Mouse (Mus musculus) midbrain, postnatal 0 days (tissue): Measurements from ENCODE around the gene Selenos. TPM values are rescaled to one million over a fixed set of nuclear protein-coding genes. Genes with fewer than 3 reads are reported as not detected.

ENCODE experiments used
- ATAC-seq: fragments of 200-750 bp; cut with Nextera tagmentation; 2 replicates; pipeline ENCODE4 v1.8.0; 2017; ENCODE audit warnings: moderate number of reproducible peaks, mild to moderate bottlenecking, moderate TSS enrichment, moderate library complexity; ENCODE audit not compliant: low FRiP score
- DNase-seq: peaks from one replicate; pipeline ENCODE4 v3.0.0-alpha.2; 2015; ENCODE audit warnings: low spot score
- H3K27ac ChIP-seq: fragments of 300-500 bp; sonication (generic); 2 replicates; pipeline ENCODE4 v1.5.1; 2014; ENCODE audit warnings: low read depth, mild to moderate bottlenecking, low read length, mixed read lengths
- H3K27me3 ChIP-seq: fragments of 300-500 bp; sonication (generic); 2 replicates; pipeline ENCODE4 v1.6.1; 2014; ENCODE audit warnings: low read length, control low read depth, mixed read lengths; ENCODE audit not compliant: insufficient read depth
- H3K36me3 ChIP-seq: fragments of 300-500 bp; sonication (generic); 2 replicates; pipeline ENCODE4 v1.6.1; 2014; ENCODE audit warnings: low read length, control low read depth, mixed read lengths; ENCODE audit not compliant: insufficient read depth
- H3K4me1 ChIP-seq: fragments of 300-500 bp; sonication (generic); 2 replicates; pipeline ENCODE4 v1.6.1; 2014; ENCODE audit warnings: mild to moderate bottlenecking, control low read depth, antibody characterized with exemption, low read length, mixed read lengths; ENCODE audit not compliant: insufficient read depth
- H3K4me2 ChIP-seq: fragments of 300-500 bp; sonication (generic); 2 replicates; pipeline ENCODE4 v1.6.1; 2014; ENCODE audit warnings: low read depth, mild to moderate bottlenecking, low read length, mixed read lengths; ENCODE audit not compliant: poor library complexity, severe bottlenecking
- H3K4me3 ChIP-seq: fragments of 300-500 bp; sonication (generic); 2 replicates; pipeline ENCODE4 v1.5.1; 2014; ENCODE audit warnings: low read depth, mild to moderate bottlenecking, low read length, moderate library complexity
- H3K9ac ChIP-seq: fragments of 300-500 bp; sonication (generic); replicated peaks from 2 replicates; pipeline ENCODE4 v1.6.1; 2014; ENCODE audit warnings: mild to moderate bottlenecking, low read length, moderate library complexity, mixed read lengths; ENCODE audit not compliant: poor library complexity, severe bottlenecking
- H3K9me3 ChIP-seq: fragments of 300-500 bp; sonication (generic); 2 replicates; pipeline ENCODE4 v1.6.1; 2016; ENCODE audit warnings: low read length, control low read depth
- CTCF ChIP-seq: IDR thresholded peaks from 2 replicates; pipeline ENCODE4 v1.5.1; 2016; ENCODE audit warnings: antibody characterized with exemption, mild to moderate bottlenecking
- WGBS: fragments of 180-500 bp; shearing (Covaris S2); extraction: QIAGEN DNeasy Blood & Tissue Kit; methylation state at CpG from one replicate; pipeline ENCODE4 v1.1.7; 2014; 5-methylcytosine and 5-hydroxymethylcytosine counted together
- polyA plus RNA-seq: library from polyadenylated mRNA; unstranded; fragments of >200 nt; fragmentation: Nextera tagmentation; extraction: Ambion mirVana; gene quantifications from 2 replicates; pipeline ENCODE4 v1.2.1, GENCODE M21; 2015
- total RNA-seq: library from RNA; depleted of rRNA; stranded (reverse); fragments of >200 nt; gene quantifications from 2 replicates; pipeline ENCODE4 v1.2.3, GENCODE M21; 2014

The Selenos gene
- total and polyA plus RNA-seq, 2 experiments from 2014 or later: 24.1 to 125 TPM

DNA sequence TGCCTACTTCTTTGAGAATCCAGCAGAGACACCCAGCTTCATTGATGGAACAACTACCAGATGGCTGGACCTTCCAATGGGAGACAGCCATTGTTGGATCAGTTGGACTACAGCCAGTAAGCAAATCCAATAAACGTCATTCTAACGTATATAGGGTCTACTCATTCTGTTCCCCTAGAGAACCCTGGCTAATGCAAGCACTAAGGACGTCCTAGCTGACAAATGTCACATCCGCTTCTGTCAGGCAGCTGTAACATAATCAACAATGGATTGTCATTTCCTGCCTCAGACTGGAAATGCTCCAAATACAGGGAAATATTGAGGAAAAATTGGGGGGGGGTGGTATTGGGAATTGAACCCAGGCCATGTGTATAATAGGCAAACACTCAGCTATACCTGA lies 26.3 kb downstream of the Selenos start:
- WGBS: 58% methylated on average over 4 of the region's 4 CpGs
- Histone ChIP-seq H3K4me3 (no peak overlapping the region), H3K9me3 (no peaks in the 10 kb centered on the region), H3K9ac (no peak overlapping the region), H3K27me3 (no peaks in the 10 kb centered on the region), H3K27ac (no peak overlapping the region), H3K36me3 (no peaks in the 10 kb centered on the region), H3K4me2 (no peak overlapping the region), H3K4me1 (no peaks in the 10 kb centered on the region; the same call in 1 of the 2 replicates)
- DNase-seq (no peak), ATAC-seq (no peak)
- no peak for TF ChIP-seq CTCF

DNA sequence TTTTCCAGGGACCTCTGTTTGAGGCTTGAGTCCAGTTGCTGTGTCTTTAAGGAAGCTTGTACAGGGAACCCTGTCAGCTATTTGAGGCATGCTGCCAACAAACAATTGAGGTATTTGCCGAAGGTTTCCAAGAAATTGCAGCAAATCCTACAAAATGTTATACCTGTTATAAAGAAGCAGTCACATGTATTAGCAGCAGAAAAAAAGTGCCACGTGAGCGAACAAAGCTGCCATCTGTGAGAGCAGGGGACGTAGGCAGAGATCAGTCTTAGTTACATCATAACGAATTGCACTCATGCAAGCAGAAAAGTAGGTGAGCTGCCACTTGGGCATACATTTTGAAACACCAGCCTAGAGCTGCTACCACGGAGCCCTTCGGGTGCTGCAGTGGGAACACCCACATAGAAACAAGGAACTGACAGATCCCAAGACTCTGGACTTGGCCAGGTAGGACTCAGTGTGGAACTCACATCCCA lies 27.2 kb downstream of the Selenos start:
- H3K27ac ChIP-seq: no peak overlapping the region
- no peak overlapping the region for H3K4me2 ChIP-seq
- no peaks in the 10 kb centered on the region for H3K9me3 ChIP-seq
- ATAC-seq (no peak), DNase-seq (no peak)
- WGBS: 76% methylated on average over 7 of the region's 7 CpGs
- H3K4me1 ChIP-seq: no peaks in the 10 kb centered on the region; the same call in 1 of the 2 replicates
- no peaks in the 10 kb centered on the region for H3K36me3 ChIP-seq
- TF ChIP-seq CTCF: no peak
- no peak overlapping the region for H3K4me3 ChIP-seq
- no peaks in the 10 kb centered on the region for H3K27me3 ChIP-seq
- H3K9ac ChIP-seq: no peak overlapping the region

DNA sequence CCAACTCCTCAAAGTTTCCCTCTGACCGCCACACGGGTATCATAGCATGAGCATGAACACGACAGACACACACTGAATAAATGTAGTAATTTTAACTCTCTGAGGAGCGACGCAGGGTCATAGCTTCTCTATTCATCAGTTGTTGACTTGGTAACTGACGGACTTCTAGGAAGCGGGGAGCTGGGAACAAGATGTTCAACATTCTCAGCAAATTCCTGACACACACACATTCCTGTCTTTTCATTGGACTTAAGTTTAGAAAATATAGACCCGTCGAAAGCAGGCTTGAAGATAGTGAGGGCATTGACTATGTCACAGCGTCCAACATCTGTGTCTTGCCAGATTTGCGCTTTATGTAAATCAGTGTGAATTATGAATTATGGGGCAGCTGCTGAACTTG lies 27.8 kb downstream of the Selenos start:
- no peaks in the 10 kb centered on the region; the same call in 1 of the 2 replicates for H3K4me1 ChIP-seq
- no peak overlapping the region for H3K9ac ChIP-seq
- ATAC-seq (no peak), DNase-seq (no peak)
- H3K4me2 ChIP-seq: no peak overlapping the region
- H3K27me3 ChIP-seq: no peaks in the 10 kb centered on the region
- 84% methylated on average over 11 of the region's 11 CpGs for WGBS
- no peak overlapping the region for H3K4me3 ChIP-seq
- TF ChIP-seq CTCF: no peak
- no peaks in the 10 kb centered on the region for H3K36me3 ChIP-seq
- H3K27ac ChIP-seq: no peak overlapping the region
- H3K9me3 ChIP-seq: no peaks in the 10 kb centered on the region

DNA sequence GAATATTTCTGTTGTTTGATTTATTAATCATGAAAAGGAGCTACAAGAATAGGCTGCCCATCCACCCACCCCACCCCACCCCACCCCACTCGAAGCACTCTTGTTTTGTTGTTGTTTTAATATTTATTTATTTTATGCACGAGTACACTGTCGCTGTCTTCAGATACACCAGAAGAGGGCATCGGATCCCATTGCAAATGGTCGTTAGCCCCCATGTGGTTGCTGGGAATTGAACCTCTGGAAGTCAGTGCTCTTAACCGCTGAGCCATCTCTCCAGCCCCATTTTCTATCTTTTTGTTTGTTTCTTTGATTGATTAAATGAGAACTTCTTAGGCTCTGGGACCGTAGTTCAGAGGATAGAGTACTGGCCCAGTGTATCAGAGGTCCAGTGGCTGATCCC lies 28.5 kb downstream of the Selenos start:
- no peaks in the 10 kb centered on the region for H3K9me3 ChIP-seq
- peak; percentile 71 for TF ChIP-seq CTCF
- H3K9ac ChIP-seq: no peak overlapping the region
- ATAC-seq (no peak), DNase-seq (peak; percentile 61)
- H3K27ac ChIP-seq: no peak overlapping the region
- H3K4me3 ChIP-seq: no peak overlapping the region
- no peaks in the 10 kb centered on the region; the same call in 1 of the 2 replicates for H3K4me1 ChIP-seq
- WGBS: 10% methylated on average over 7 of the region's 7 CpGs
- no peaks in the 10 kb centered on the region for H3K36me3 ChIP-seq
- no peak overlapping the region for H3K4me2 ChIP-seq
- H3K27me3 ChIP-seq: no peaks in the 10 kb centered on the region

DNA sequence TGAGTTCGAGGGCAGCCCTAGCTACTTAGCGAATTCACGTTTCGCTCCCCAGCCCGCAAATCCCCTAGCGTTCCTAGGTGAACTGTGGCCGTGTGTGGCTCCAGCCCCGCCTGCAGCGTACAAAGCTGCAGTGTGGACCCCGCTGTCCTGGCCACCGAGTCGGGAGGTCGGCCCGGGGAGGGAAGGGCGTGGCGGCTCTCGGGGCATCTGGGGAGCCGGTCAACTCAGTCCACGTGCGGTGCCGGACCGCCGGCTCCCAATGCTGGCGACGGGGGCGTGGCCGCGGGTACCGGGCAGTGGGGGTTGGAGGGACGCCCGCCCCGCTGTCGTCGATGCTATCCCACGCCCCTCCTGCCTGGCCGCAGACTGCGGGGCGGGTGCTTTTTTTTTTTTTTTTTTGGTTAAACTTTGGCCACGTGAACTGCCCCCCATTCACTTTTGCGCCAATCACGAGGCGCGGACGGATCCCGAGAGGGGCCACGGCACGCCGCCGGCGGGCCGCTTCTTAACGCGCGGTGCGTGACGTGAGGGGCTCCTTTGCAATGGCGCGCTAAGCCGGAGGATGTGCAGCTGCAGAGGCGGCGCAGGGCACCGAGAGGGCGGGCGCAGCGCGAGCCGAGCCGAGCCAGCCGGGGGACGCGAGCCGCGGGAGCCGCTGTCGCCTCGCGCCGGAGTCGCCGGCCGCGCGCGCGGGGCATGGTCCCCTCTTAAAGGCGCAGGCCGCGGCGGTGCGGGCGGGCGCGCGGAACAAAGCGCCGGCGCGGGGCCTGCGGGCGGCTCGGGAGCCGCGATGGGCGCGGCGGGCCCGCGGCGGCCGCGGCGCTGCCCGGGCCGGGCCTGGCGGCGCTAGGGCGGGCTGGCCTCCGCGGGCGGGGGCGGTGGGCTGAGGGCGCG lies 29.8 kb downstream of the Selenos start, which contains the start of gene Chsy1:
Gene Chsy1, plus strand, starts transcription at position 555 of the 894 bp plus-strand sequence.
- under 1% methylated on average over 54 of the region's 123 CpGs for WGBS
- H3K9ac ChIP-seq: peak within 1 kb of the TSS; percentile 93
- DNase-seq: peak; percentile 95
- H3K4me3 ChIP-seq: peak within 1 kb of the TSS; percentile 92
- H3K27ac ChIP-seq: peak within 1 kb of the TSS; percentile 91
- H3K36me3 ChIP-seq: no peaks in the 10 kb centered on the region
- H3K9me3 ChIP-seq: no peaks in the 10 kb centered on the region
- peak within 1 kb of the TSS; percentile 92 for H3K4me2 ChIP-seq
- H3K4me1 ChIP-seq: peaks cover 4% of the 10 kb centered on the region; the same call in 1 of the 2 replicates
- TF ChIP-seq CTCF: no peak
- no peaks in the 10 kb centered on the region for H3K27me3 ChIP-seq
- peak; percentile 91 for ATAC-seq
